24 mouse cellular contexts compared by ENCODE assay signal in genomic region chr7:94975037-94975775, GRCm38 (mm10).
DNase-seq lines count a peak whose midpoint lies in the region; ATAC-seq and TF ChIP-seq lines count a peak whose summit lies in the region.
"Had no signal": no experiment of that assay in that cellular context is flagged by ENCODE, and none has a peak within 500 bp of the region (broad histone marks: within the 10 kb centered on the region; RNA-seq: fewer than 3 reads in every experiment).

No protein-coding gene starts in this region.

- DNase-seq in hindbrain, postnatal 0 days (ENCODE audit: low spot score), result no peak
- DNase-seq in neural tube, embryonic 10.5 days (ENCODE audit: extremely low spot score, low spot score), result no peak
- DNase-seq in adrenal gland, postnatal 10 days, result no peak
- DNase-seq: adrenal gland, adult 2 months; cerebellum, adult 18-20 months; cerebellum, postnatal 14 days; gastrocnemius, postnatal 14 days; heart, adult 11 months; kidney, postnatal 36 days; lung, adult 18-20 months; lung, postnatal 10 days; thymus, adult 2 months had no signal

- H3K4me2 ChIP-seq in hindbrain, embryonic 12.5 days (replicated peaks), result no peak overlapping the region
- no peak overlapping the region for H3K4me2 ChIP-seq in hindbrain, postnatal 0 days (ENCODE audit: low read depth, low read length)
- H3K4me2 ChIP-seq in neural tube, embryonic 12.5 days (replicated peaks), result no peak overlapping the region
- H3K4me2 ChIP-seq in forebrain, embryonic 15.5 days (replicated peaks), result no peak overlapping the region
- H3K4me2 ChIP-seq: embryonic facial prominence, embryonic 15.5 days; heart, embryonic 11.5 days; hindbrain, embryonic 13.5 days; intestine, embryonic 15.5 days; kidney, embryonic 15.5 days; limb, embryonic 13.5 days; liver, embryonic 12.5 days had no signal

- peak; percentile 85; the same call in 1 of the 2 replicates for ATAC-seq in hindbrain, embryonic 12.5 days (ENCODE audit: low FRiP score)
- ATAC-seq in hindbrain, postnatal 0 days, result no peak
- peak; percentile 80 for ATAC-seq in neural tube, embryonic 12.5 days (ENCODE audit: low FRiP score, low read depth)
- ATAC-seq in forebrain, embryonic 15.5 days (replicated peaks), result peak; percentile 66
- no peak for ATAC-seq in erythroblast, adult 5-6 weeks (replicated peaks; ENCODE audit: low FRiP score, poor library complexity, severe bottlenecking)
- ATAC-seq: intestine, embryonic 15.5 days; liver, embryonic 12.5 days had no signal

- 47% methylated on average over 2 of the region's 2 CpGs for WGBS in hindbrain, embryonic 12.5 days
- WGBS in hindbrain, postnatal 0 days, result 55% methylated on average over 2 of the region's 2 CpGs
- WGBS in neural tube, embryonic 12.5 days, result 51% methylated on average over 2 of the region's 2 CpGs
- WGBS in forebrain, embryonic 15.5 days, result 47% methylated on average over 2 of the region's 2 CpGs

- no peaks in the 10 kb centered on the region for H3K9me3 ChIP-seq in hindbrain, embryonic 12.5 days (replicated peaks)
- no peaks in the 10 kb centered on the region for H3K9me3 ChIP-seq in hindbrain, postnatal 0 days (ENCODE audit: low read length)
- no peaks in the 10 kb centered on the region for H3K9me3 ChIP-seq in neural tube, embryonic 12.5 days
- no peaks in the 10 kb centered on the region for H3K9me3 ChIP-seq in forebrain, embryonic 15.5 days
- H3K9me3 ChIP-seq: embryonic facial prominence, embryonic 15.5 days; hindbrain, embryonic 13.5 days; intestine, embryonic 15.5 days; kidney, embryonic 15.5 days; limb, embryonic 13.5 days; liver, embryonic 12.5 days had no signal

- no peak overlapping the region for H3K27ac ChIP-seq in hindbrain, embryonic 12.5 days
- no peak overlapping the region for H3K27ac ChIP-seq in hindbrain, postnatal 0 days
- no peak overlapping the region for H3K27ac ChIP-seq in neural tube, embryonic 12.5 days
- H3K27ac ChIP-seq in forebrain, embryonic 15.5 days (replicated peaks), result no peak overlapping the region
- H3K27ac ChIP-seq: embryonic facial prominence, embryonic 15.5 days; hindbrain, embryonic 13.5 days; intestine, embryonic 15.5 days; kidney, embryonic 15.5 days; limb, embryonic 13.5 days; liver, embryonic 12.5 days; stomach, postnatal 0 days had no signal

- TF ChIP-seq CTCF in hindbrain, postnatal 0 days (IDR thresholded peaks at IDR 0.05; ENCODE audit: low read depth), result no peak

- H3K36me3 ChIP-seq in hindbrain, embryonic 12.5 days, result no peaks in the 10 kb centered on the region
- no peaks in the 10 kb centered on the region for H3K36me3 ChIP-seq in hindbrain, postnatal 0 days (ENCODE audit: insufficient read depth, low read length)
- H3K36me3 ChIP-seq in neural tube, embryonic 12.5 days, result no peaks in the 10 kb centered on the region
- H3K36me3 ChIP-seq in forebrain, embryonic 15.5 days, result no peaks in the 10 kb centered on the region
- H3K36me3 ChIP-seq: embryonic facial prominence, embryonic 15.5 days; hindbrain, embryonic 13.5 days; intestine, embryonic 15.5 days; kidney, embryonic 15.5 days; limb, embryonic 13.5 days; liver, embryonic 12.5 days had no signal

- H3K4me3 ChIP-seq in hindbrain, embryonic 12.5 days, result no peak overlapping the region
- H3K4me3 ChIP-seq in hindbrain, postnatal 0 days (ENCODE audit: low read length), result no peak overlapping the region
- H3K4me3 ChIP-seq in neural tube, embryonic 12.5 days, result no peak overlapping the region
- no peak overlapping the region for H3K4me3 ChIP-seq in forebrain, embryonic 15.5 days
- H3K4me3 ChIP-seq: embryonic facial prominence, embryonic 15.5 days; hindbrain, embryonic 13.5 days; intestine, embryonic 15.5 days; kidney, embryonic 15.5 days; limb, embryonic 13.5 days; liver, embryonic 12.5 days had no signal

- H3K9ac ChIP-seq in hindbrain, embryonic 12.5 days, result no peak overlapping the region
- H3K9ac ChIP-seq in hindbrain, postnatal 0 days (replicated peaks; ENCODE audit: low read length), result no peak overlapping the region
- no peak overlapping the region for H3K9ac ChIP-seq in neural tube, embryonic 12.5 days
- no peak overlapping the region for H3K9ac ChIP-seq in forebrain, embryonic 15.5 days (replicated peaks)
- H3K9ac ChIP-seq: embryonic facial prominence, embryonic 15.5 days; hindbrain, embryonic 13.5 days; intestine, embryonic 15.5 days; kidney, embryonic 15.5 days; limb, embryonic 13.5 days; liver, embryonic 12.5 days had no signal

- no peaks in the 10 kb centered on the region for H3K4me1 ChIP-seq in hindbrain, embryonic 12.5 days
- H3K4me1 ChIP-seq in hindbrain, postnatal 0 days (ENCODE audit: insufficient read depth, low read length), result no peaks in the 10 kb centered on the region
- no peaks in the 10 kb centered on the region for H3K4me1 ChIP-seq in neural tube, embryonic 12.5 days
- H3K4me1 ChIP-seq in forebrain, embryonic 15.5 days, result no peaks in the 10 kb centered on the region
- H3K4me1 ChIP-seq: embryonic facial prominence, embryonic 15.5 days; intestine, embryonic 15.5 days; kidney, embryonic 15.5 days; limb, embryonic 13.5 days; liver, embryonic 12.5 days had no signal

- H3K27me3 ChIP-seq in hindbrain, embryonic 12.5 days, result no peaks in the 10 kb centered on the region
- no peaks in the 10 kb centered on the region for H3K27me3 ChIP-seq in hindbrain, postnatal 0 days (ENCODE audit: insufficient read depth, low read length)
- no peaks in the 10 kb centered on the region for H3K27me3 ChIP-seq in neural tube, embryonic 12.5 days (replicated peaks)
- no peaks in the 10 kb centered on the region for H3K27me3 ChIP-seq in forebrain, embryonic 15.5 days
- H3K27me3 ChIP-seq: embryonic facial prominence, embryonic 15.5 days; hindbrain, embryonic 13.5 days; intestine, embryonic 15.5 days; kidney, embryonic 15.5 days; limb, embryonic 13.5 days; liver, embryonic 12.5 days had no signal

Comparison
In these comparisons a context has a peak if more than half of its experiments do, and no peak if none do; other contexts are left out.
1. ATAC-seq: peak in hindbrain, embryonic 12.5 days (single experiment), neural tube, embryonic 12.5 days (single experiment) and forebrain, embryonic 15.5 days (single experiment); none in hindbrain, postnatal 0 days (single experiment) and erythroblast, adult 5-6 weeks (single experiment).